Mouse (Mus musculus) testis, adult 2 months (tissue): Measurements from ENCODE around the gene Adrb1. TPM values are rescaled to one million over a fixed set of nuclear protein-coding genes. Genes with fewer than 3 reads are reported as not detected.

Experiments
- H3K27ac ChIP-seq: fragments of 200-500 bp; 2 replicates; pipeline ENCODE4 v1.5.1; 2012; ENCODE audit warnings: low read depth, low read length; ENCODE audit not compliant: control insufficient read depth, insufficient read depth
- H3K27me3 ChIP-seq: fragments of 200-500 bp; 2 replicates; pipeline ENCODE4 v1.6.1; 2012; ENCODE audit warnings: mild to moderate bottlenecking, low read length, moderate library complexity; ENCODE audit not compliant: control insufficient read depth, insufficient read depth
- H3K36me3 ChIP-seq: fragments of 200-500 bp; 2 replicates; pipeline ENCODE4 v1.6.1; 2012; ENCODE audit warnings: mild to moderate bottlenecking, low read length; ENCODE audit not compliant: control insufficient read depth, insufficient read depth
- H3K4me1 ChIP-seq: fragments of 200-500 bp; 2 replicates; pipeline ENCODE4 v1.6.1; 2012; ENCODE audit warnings: low read length; ENCODE audit not compliant: control insufficient read depth, insufficient read depth
- H3K4me3 ChIP-seq: fragments of 200-500 bp; 2 replicates; pipeline ENCODE4 v1.5.1; 2012; ENCODE audit warnings: low read depth, mild to moderate bottlenecking, low read length, moderate library complexity, mixed read lengths; ENCODE audit not compliant: control insufficient read depth
- CTCF ChIP-seq: fragments of 200-500 bp; IDR thresholded peaks from 2 replicates; pipeline ENCODE4 v1.5.1; 2012; ENCODE audit warnings: low read depth, mild to moderate bottlenecking, inconsistent platforms, low read length, moderate library complexity; ENCODE audit not compliant: control insufficient read depth, insufficient read depth, insufficient replicate concordance
- POLR2A ChIP-seq: fragments of 200-500 bp; IDR thresholded peaks from 2 replicates; pipeline ENCODE4 v1.6.1; 2012; ENCODE audit warnings: low read depth, mild to moderate bottlenecking, inconsistent platforms, low read length, moderate library complexity; ENCODE audit not compliant: control insufficient read depth
- polyA plus RNA-seq: library from polyadenylated mRNA; depleted of rRNA; stranded (reverse); fragments of >200 nt; gene quantifications from 2 replicates; pipeline ENCODE4 v1.2.3, GENCODE M21; 2012

Adrb1 gene
- polyA plus RNA-seq, 1 experiment: 1.4 TPM

GRCm38 (mm10) chr19:56758311-56758710 lies 36.3 kb downstream of the Adrb1 start:
- no peaks in the 10 kb centered on the region for H3K36me3 ChIP-seq
- H3K4me1 ChIP-seq: no peaks in the 10 kb centered on the region
- H3K27me3 ChIP-seq: no peaks in the 10 kb centered on the region
- H3K4me3 ChIP-seq: no peak overlapping the region
- H3K27ac ChIP-seq: no peak overlapping the region
- TF ChIP-seq CTCF: no peak
- no peak for TF ChIP-seq POLR2A

- Histone ChIP-seq H3K27me3 (no peaks in the 10 kb centered on the region), H3K27ac (no peak overlapping the region), H3K36me3 (no peaks in the 10 kb centered on the region), H3K4me1 (no peaks in the 10 kb centered on the region), H3K4me3 (no peak overlapping the region)
- TF ChIP-seq POLR2A: no peak
- no peak for TF ChIP-seq CTCF
Observed at GRCm38 (mm10) chr19:56759740-56760139, 37.7 kb downstream of the Adrb1 start.

DNA sequence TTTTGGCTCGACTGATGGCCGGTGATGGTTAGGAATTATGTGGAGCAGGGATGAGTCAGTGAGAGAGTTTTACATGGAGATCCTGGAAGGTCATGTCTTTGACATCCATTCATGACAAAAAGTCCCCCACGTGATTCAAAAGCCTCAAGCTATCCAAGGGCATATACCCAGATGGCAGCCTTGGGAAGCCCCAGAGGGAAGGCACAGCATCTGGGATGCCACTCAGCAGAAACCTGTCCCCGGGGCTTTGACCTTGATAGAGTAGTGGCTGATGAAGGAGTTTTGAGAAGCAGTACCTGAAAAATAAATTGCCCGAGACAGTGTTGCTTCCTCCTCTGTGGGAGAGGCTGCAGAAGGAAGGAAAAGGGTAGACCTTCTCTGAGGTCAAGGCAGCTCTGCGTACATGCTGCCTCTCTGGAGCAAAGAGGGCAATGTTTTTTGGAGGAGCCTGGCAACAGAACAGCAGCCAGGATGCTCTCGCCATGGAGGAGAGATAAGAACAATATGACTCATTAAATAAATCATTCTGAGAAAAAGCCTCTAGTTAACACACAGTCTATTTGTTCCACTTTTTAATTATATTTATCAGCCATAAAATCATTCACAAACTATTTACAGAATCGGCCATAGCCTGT lies 38.4 kb downstream of the Adrb1 start:
- Histone ChIP-seq H3K4me3 (no peak overlapping the region), H3K4me1 (no peaks in the 10 kb centered on the region), H3K27ac (no peak overlapping the region), H3K27me3 (no peaks in the 10 kb centered on the region), H3K36me3 (no peaks in the 10 kb centered on the region)
- TF ChIP-seq POLR2A (no peak), CTCF (no peak)

DNA sequence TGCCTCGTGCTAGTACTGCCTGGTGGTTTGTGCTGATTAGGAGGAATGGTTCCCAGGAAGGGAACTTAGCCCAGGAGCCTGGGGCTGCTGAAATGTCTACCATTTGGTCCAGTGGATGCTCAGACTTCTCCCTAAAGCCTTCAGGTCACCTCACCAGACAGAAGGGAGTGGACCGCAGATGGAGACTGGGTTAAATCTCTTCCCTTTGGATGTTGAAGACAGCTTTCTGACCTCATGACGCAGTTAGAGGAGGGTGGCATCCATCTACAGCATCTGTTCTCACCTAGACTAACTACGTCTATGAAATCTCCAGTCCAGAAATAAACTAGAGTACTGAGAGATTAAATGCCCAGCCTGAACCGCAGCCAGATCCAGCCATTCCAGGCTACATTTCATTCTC lies 39.1 kb downstream of the Adrb1 start:
- Histone ChIP-seq H3K4me3 (no peak overlapping the region), H3K4me1 (no peaks in the 10 kb centered on the region), H3K27me3 (no peaks in the 10 kb centered on the region), H3K27ac (no peak overlapping the region), H3K36me3 (no peaks in the 10 kb centered on the region)
- TF ChIP-seq CTCF: no peak
- no peak for TF ChIP-seq POLR2A

DNA sequence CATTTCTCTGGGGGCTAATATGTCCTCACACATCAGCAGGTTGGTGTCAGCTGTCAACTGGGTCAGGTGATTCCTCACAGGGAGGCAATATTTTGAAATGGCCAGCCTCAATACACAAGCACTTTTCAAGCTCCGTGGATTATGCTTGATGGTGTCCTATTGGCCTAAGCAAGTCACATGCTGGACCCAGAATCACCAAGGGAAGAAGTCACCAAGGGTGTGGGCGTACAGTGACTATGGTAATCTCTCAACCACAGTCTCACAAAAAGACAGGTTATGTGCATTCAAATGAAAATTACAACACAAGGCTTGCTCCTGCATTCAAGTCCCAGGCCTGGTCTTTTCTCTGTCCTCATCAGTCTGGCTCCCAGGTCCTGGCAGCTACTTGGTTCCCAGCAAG lies 39.7 kb downstream of the Adrb1 start:
- H3K27me3 ChIP-seq: no peaks in the 10 kb centered on the region
- TF ChIP-seq POLR2A: no peak
- TF ChIP-seq CTCF: no peak
- H3K4me1 ChIP-seq: no peaks in the 10 kb centered on the region
- no peak overlapping the region for H3K4me3 ChIP-seq
- no peaks in the 10 kb centered on the region for H3K36me3 ChIP-seq
- no peak overlapping the region for H3K27ac ChIP-seq

DNA sequence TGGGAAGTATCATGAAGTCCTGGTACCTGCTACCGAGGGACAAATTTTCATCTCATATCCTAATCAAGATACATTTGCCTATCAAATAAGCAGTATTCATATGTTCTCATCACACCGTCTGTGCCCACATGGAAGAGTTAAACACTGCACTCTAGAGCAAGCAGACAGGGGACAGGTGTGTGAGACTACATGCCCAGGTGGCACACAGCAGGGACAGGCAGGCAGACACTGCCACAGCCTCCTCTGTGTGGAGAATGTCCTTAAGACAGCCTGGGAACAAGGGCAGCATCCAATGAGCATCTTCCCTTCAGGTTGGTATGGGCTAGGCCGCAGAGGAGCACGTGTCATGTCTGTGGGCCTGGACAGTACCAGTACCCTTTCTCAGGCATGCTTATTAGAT lies 40.7 kb downstream of the Adrb1 start:
- no peak overlapping the region for H3K27ac ChIP-seq
- H3K36me3 ChIP-seq: no peaks in the 10 kb centered on the region
- H3K27me3 ChIP-seq: no peaks in the 10 kb centered on the region
- H3K4me3 ChIP-seq: no peak overlapping the region
- TF ChIP-seq POLR2A: no peak
- TF ChIP-seq CTCF: no peak
- no peaks in the 10 kb centered on the region for H3K4me1 ChIP-seq

DNA sequence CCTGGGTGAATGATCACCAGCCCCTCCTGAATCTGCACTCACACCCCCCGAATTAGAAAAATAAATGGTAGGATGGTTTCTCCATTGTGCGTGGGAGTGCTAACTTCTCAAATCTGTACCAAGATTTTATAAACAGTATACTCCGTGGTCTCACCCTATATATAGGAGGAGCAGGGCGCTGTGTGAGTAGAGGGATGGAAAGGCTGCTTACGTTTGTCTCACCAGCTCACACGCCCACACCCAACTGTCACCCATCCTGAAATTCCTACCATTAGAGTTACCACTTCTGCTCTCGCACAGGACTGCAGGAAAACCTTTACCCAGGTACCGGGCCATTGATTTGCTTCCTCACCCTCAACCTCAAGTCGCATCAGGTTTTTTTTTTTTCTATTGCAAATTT lies 47.0 kb downstream of the Adrb1 start:
- no peaks in the 10 kb centered on the region for H3K4me1 ChIP-seq
- no peaks in the 10 kb centered on the region for H3K36me3 ChIP-seq
- H3K27me3 ChIP-seq: no peaks in the 10 kb centered on the region
- no peak for TF ChIP-seq POLR2A
- no peak for TF ChIP-seq CTCF
- no peak overlapping the region for H3K27ac ChIP-seq
- no peak overlapping the region for H3K4me3 ChIP-seq

DNA sequence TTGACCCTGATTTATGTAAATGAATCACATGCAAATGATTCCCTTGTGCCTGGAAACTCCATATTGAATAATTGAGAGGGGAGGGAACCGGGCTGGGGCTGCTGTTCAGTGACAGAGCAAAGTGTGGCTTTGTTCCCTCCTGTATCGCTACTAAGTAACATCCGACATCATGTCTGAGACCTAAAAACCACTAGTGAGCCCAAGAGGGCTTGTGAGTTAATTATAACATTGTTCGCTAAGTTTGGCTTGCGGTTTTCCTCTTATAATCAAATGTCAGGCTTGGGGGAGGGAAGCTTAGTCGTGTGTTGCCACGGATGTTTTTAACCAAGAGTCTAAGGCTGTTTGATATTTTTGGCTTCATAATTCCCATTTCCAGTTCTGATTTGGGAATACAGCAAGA lies 50.2 kb downstream of the Adrb1 start:
- H3K27me3 ChIP-seq: no peaks in the 10 kb centered on the region
- H3K4me3 ChIP-seq: no peak overlapping the region
- H3K36me3 ChIP-seq: no peaks in the 10 kb centered on the region

More for the DNA sequence above, 50.2 kb downstream of the Adrb1 start:
- peaks cover 3% of the 10 kb centered on the region; the same call in 1 of the 2 replicates for H3K4me1 ChIP-seq
- no peak for TF ChIP-seq POLR2A
- TF ChIP-seq CTCF: no peak
- no peak overlapping the region for H3K27ac ChIP-seq
